Mouse (Mus musculus) left cerebral cortex, postnatal 4 days (tissue): ENCODE results near the gene Os9. TPM values are rescaled to one million over a fixed set of nuclear protein-coding genes. Genes with fewer than 3 reads are reported as not detected.
"Not testable (repeated sequence)": the region's sequence is repeated elsewhere in the genome, so short reads cannot be mapped to it uniquely, and the experiment has no call there.

ENCODE experiments used
- DNase-seq: peaks from one replicate; pipeline ENCODE4 v3.0.0-alpha.2; 2022
- intact Hi-C: fragments of 180-260 bp; cut with DNase I; formaldehyde crosslinking; loops from one replicate; pipeline ENCODE4 v1.15.1; 2025
- total RNA-seq, 2 experiments: library from RNA; stranded (reverse); gene quantifications; 2 replicates each; pipeline ENCODE4 v1.2.3; 2021

Gene Os9
- total RNA-seq, 2 experiments from 2014 or later, result 86.3 to 90.7 TPM

- DNase-seq, result no peak
- intact Hi-C loops, result no loop called here
Measured at GRCm38 (mm10) chr10:127068360-127069038, 52.4 kb downstream of the Os9 start.

GRCm38 (mm10) chr10:127066519-127067018 is 54.4 kb downstream of the Os9 start:
- intact Hi-C loops, result no loop called here
- no peak for DNase-seq

GRCm38 (mm10) chr10:127065981-127066380 is 55.0 kb downstream of the Os9 start:
- intact Hi-C loops, result no loop called here
- no peak for DNase-seq

GRCm38 (mm10) chr10:127063913-127064870 is 56.7 kb downstream of the Os9 start:
- peak; percentile 32 for DNase-seq
- intact Hi-C loops, result no loop called here

- intact Hi-C loops, result no loop called here
Measured at GRCm38 (mm10) chr10:127063239-127063872, 57.6 kb downstream of the Os9 start, which contains the start of gene Cdk4. TSS of gene Cdk4 (plus strand) at chr10:127063534.

GRCm38 (mm10) chr10:127062503-127062902 is 58.4 kb downstream of the Os9 start:
- no peak for DNase-seq
- intact Hi-C loops, result no loop called here

More at GRCm38 (mm10) chr10:127063239-127063872, 57.6 kb downstream of the Os9 start, which contains the start of gene Cdk4:
- peak; percentile 100 for DNase-seq

- DNase-seq, intact Hi-C loops: not testable (repeated sequence)
Measured at GRCm38 (mm10) chr10:127062101-127062500, 58.8 kb downstream of the Os9 start.

- DNase-seq, result no peak
- intact Hi-C loops, result no loop called here
Measured at GRCm38 (mm10) chr10:127061513-127061912, 59.4 kb downstream of the Os9 start.

- DNase-seq, result no peak
- intact Hi-C loops, result no loop called here
Measured at GRCm38 (mm10) chr10:127061085-127061484, 59.8 kb downstream of the Os9 start.

- intact Hi-C loops, result no loop called here
Measured at GRCm38 (mm10) chr10:127059968-127060916, 60.7 kb downstream of the Os9 start, which contains the start of gene March9. TSS of gene March9 (minus strand) at chr10:127060184.

GRCm38 (mm10) chr10:127059174-127059967 is 61.6 kb downstream of the Os9 start:
- DNase-seq, result peak; percentile 57
- intact Hi-C loops, result no loop called here

More at GRCm38 (mm10) chr10:127059968-127060916, 60.7 kb downstream of the Os9 start, which contains the start of gene March9:
- DNase-seq, result peak; percentile 84

- no peak for DNase-seq
- intact Hi-C loops, result no loop called here
Measured at GRCm38 (mm10) chr10:127058708-127059107, 62.2 kb downstream of the Os9 start.

GRCm38 (mm10) chr10:127058161-127058560 is 62.8 kb downstream of the Os9 start:
- intact Hi-C loops, result no loop called here

GRCm38 (mm10) chr10:127056490-127056889 is 64.4 kb downstream of the Os9 start:
- DNase-seq, result no peak
- intact Hi-C loops, result no loop called here

More at GRCm38 (mm10) chr10:127058161-127058560, 62.8 kb downstream of the Os9 start:
- DNase-seq, result peak; percentile 86

GRCm38 (mm10) chr10:127055406-127055805 is 65.5 kb downstream of the Os9 start:
- intact Hi-C loops, result no loop called here
- no peak for DNase-seq

- intact Hi-C loops, result no loop called here
- DNase-seq, result no peak
Measured at GRCm38 (mm10) chr10:127054646-127055045, 66.3 kb downstream of the Os9 start.

- no peak for DNase-seq
- intact Hi-C loops, result no loop called here
Measured at GRCm38 (mm10) chr10:127050119-127050474, 70.8 kb downstream of the Os9 start.

GRCm38 (mm10) chr10:127049395-127050118 is 71.4 kb downstream of the Os9 start:
- intact Hi-C loops, result no loop called here
- DNase-seq, result no peak
